Comparison of ENCODE assay signal across 8 mouse cellular contexts in genomic region chr5:118594470-118595236, GRCm38 (mm10). TPM values are rescaled to one million over a fixed set of nuclear protein-coding genes. Genes with fewer than 3 reads are reported as not detected.
A peak's percentile ranks its signal among the peaks of the same experiment; 100 is the strongest.
DNase-seq lines count a peak whose midpoint lies in the region; ATAC-seq lines count a peak whose summit lies in the region.

No protein-coding gene starts in this region.

- no peak for DNase-seq in frontal cortex, postnatal 14 days (ENCODE audit: low spot score in 2 of 2)
- DNase-seq in A20 (ENCODE audit: low read depth, low spot score) = peak; percentile 73
- DNase-seq in adrenal gland, adult 8-10 months = peak; percentile 25
- DNase-seq in induced T-regulatory cell, adult 2 months (ENCODE audit: low read depth) = peak; percentile 79
- DNase-seq in lung, adult 18-20 months = peak; percentile 45 to 62
- DNase-seq in skeletal muscle tissue, adult 2 months (ENCODE audit: low read depth, low spot score) = peak; percentile 62

- H3K4me2 ChIP-seq in embryonic facial prominence, embryonic 15.5 days (replicated peaks) = no peak overlapping the region

- H3K27ac ChIP-seq in embryonic facial prominence, embryonic 15.5 days (replicated peaks) = peak overlapping the region; percentile 51; the same call in 1 of the 2 replicates

- no peaks in the 10 kb centered on the region for H3K9me3 ChIP-seq in embryonic facial prominence, embryonic 15.5 days (replicated peaks)

- 55% methylated on average over 14 of the region's 14 CpGs for WGBS in embryonic facial prominence, embryonic 15.5 days

- no peak overlapping the region for H3K4me3 ChIP-seq in embryonic facial prominence, embryonic 15.5 days (replicated peaks)

- no peaks in the 10 kb centered on the region for H3K36me3 ChIP-seq in embryonic facial prominence, embryonic 15.5 days

- H3K4me1 ChIP-seq in embryonic facial prominence, embryonic 15.5 days = peaks cover 52% of the 10 kb centered on the region

- H3K27me3 ChIP-seq in embryonic facial prominence, embryonic 15.5 days = no peaks in the 10 kb centered on the region

- peak; percentile 82 for ATAC-seq in frontal cortex, adult (ENCODE audit: low TSS enrichment)
- no peak for ATAC-seq in embryonic facial prominence, embryonic 15.5 days (ENCODE audit: insufficient number of reproducible peaks, low FRiP score, low TSS enrichment, low read depth)

- H3K9ac ChIP-seq in embryonic facial prominence, embryonic 15.5 days = no peak overlapping the region

RNA-seq across cellular contexts. Expression of gene Med13l, which starts 34.2 kb away (rescaled TPM):
- 10 to 100 TPM; 30.6 to 46.4 (median 40.2) TPM for total RNA-seq in adrenal gland, adult 8-10 months (2022)
- polyA plus RNA-seq in embryonic facial prominence, embryonic 15.5 days (2015; fragmentation: Nextera tagmentation; extraction: Ambion mirVana) = 14.8 and 15.0 TPM in 2 replicates

Comparison
In these comparisons a context has a peak if more than half of its experiments do, and no peak if none do; other contexts are left out.
1. DNase-seq: peak in A20 (single experiment), adrenal gland, adult 8-10 months (single experiment), induced T-regulatory cell, adult 2 months (single experiment), lung, adult 18-20 months (2 of 2) and skeletal muscle tissue, adult 2 months (single experiment); none in frontal cortex, postnatal 14 days (0 of 2).